13 mouse cellular contexts compared by ENCODE assay signal in genomic region chr6:120155510-120155909, GRCm38 (mm10).
DNase-seq lines count a peak whose midpoint lies in the region; ATAC-seq lines count a peak whose summit lies in the region.
"Had no signal": no experiment of that assay in that cellular context is flagged by ENCODE, and none has a peak within 500 bp of the region (broad histone marks: within the 10 kb centered on the region; RNA-seq: fewer than 3 reads in every experiment).

No protein-coding gene starts in this region.

- ATAC-seq in megakaryocyte, adult 5-6 weeks (ENCODE audit: poor library complexity, severe bottlenecking) = peak; percentile 61
- ATAC-seq: forebrain, embryonic 13.5 days; intestine, postnatal 0 days had no signal

- DNase-seq in thymus, postnatal 0 days (ENCODE audit: low spot score) = peak; percentile 33
- DNase-seq in thymus, postnatal 14 days = no peak
- peak; percentile 45 for DNase-seq in NIH3T3 (ENCODE audit: low read depth)
- DNase-seq in lung, postnatal 4 days = no peak
- DNase-seq in kidney, postnatal 4 days = no peak
- no peak for DNase-seq in kidney, adult 18-20 months
- DNase-seq: adrenal gland, postnatal 36 days; cerebellum, adult 11 months; cerebellum, postnatal 14 days; heart, postnatal 36 days had no signal

Comparison
In these comparisons a context has a peak if more than half of its experiments do, and no peak if none do; other contexts are left out.
1. DNase-seq: peak in thymus, postnatal 0 days (single experiment) and NIH3T3 (single experiment); none in thymus, postnatal 14 days (single experiment), lung, postnatal 4 days (0 of 2), kidney, postnatal 4 days (0 of 2) and kidney, adult 18-20 months (single experiment).